Mouse (Mus musculus): ENCODE measurements at regions not wholly inside any gene's neighbourhood (a gene's known extent, or its start where the extent isn't known, plus 50 kb on each side); places are given as distances from the start of the nearest gene placed in this dataset.

DNA sequence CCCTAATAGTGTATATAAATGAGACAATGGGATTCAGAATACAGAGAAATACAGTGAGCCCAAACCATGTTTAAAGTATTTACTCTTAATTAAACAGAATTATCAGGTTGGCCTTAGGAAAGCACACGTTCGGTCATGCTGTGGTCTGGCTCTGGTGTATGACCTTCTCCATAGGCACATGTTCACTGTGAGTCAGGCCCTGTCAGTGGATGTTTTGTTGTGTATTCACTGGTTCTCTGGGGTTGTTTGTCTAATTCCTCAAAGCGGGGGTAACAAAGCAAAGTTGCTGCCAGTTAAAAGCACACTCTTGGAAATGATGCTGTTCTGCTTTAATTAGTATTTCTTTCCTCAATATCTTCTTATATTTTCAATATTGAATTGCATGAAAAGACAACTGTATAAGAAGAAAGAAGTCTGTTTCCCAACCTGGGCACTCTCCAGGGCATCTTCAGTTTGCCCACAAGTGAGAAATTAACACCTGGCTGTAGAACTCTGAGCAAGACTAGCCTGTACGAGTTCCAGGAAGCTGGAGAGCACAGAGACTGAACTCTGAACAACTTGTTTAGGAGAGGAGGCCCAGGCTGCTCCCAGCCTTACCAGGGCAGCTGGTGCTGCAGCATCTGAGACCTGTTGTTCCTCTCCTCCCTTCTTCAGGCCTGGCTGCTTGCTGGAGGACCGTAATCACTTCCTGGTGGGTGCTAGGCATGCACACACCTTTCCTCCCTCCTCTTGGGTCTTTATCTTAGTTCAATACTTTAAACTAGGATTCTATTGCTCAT, 593.1 kb downstream of the Ttll7 start:
- TF ChIP-seq CTCF (IDR thresholded peaks at IDR 0.05) = no peak
- no peak for TF ChIP-seq EP300 (IDR thresholded peaks at IDR 0.05)
